Mouse (Mus musculus) heart, postnatal 14 days (tissue): ENCODE data around the gene Lep. TPM values are rescaled to one million over a fixed set of nuclear protein-coding genes. Genes with fewer than 3 reads are reported as not detected.

Experiments
- DNase-seq, 2 experiments: peaks; one replicate each; pipeline ENCODE4 v3.0.0; 2021 to 2022
- intact Hi-C: fragments of 180-260 bp; cut with DNase I; formaldehyde crosslinking; loops from one replicate; pipeline ENCODE4 v1.15.1; 2025
- microRNA-seq, 2 experiments: library from miRNA; unstranded; fragments of <30 nt; microRNA quantifications; one replicate each; pipeline ENCODE4 v1.2.0; 2021 to 2022
- total RNA-seq, 2 experiments: library from RNA; stranded (reverse); gene quantifications; 2 replicates each; pipeline ENCODE4 v1.2.3; 2021

Lep gene
- total RNA-seq, 2 experiments from 2014 or later = 0.69 to 1.00 TPM

DNA sequence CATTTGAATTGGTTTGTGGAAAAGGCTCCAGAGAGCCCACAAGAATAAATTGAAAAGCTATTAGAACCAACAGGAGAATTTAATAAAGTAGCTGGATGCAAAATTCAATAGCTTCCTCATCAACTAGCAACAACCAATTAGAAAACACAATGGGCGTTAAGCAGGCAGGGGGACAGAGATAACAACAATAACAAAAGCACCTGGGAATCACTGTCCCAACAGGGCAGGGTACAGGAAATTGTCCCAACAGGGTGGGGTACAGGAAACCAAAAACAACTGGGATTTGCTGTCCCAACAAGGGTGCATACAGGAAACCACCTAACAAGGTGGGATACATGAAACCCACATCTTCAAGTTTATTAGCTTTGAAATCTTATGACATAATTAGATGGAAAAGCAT lies 48.4 kb downstream of the Lep start:
- intact Hi-C loops = no loop called here
- no peak for DNase-seq

DNA sequence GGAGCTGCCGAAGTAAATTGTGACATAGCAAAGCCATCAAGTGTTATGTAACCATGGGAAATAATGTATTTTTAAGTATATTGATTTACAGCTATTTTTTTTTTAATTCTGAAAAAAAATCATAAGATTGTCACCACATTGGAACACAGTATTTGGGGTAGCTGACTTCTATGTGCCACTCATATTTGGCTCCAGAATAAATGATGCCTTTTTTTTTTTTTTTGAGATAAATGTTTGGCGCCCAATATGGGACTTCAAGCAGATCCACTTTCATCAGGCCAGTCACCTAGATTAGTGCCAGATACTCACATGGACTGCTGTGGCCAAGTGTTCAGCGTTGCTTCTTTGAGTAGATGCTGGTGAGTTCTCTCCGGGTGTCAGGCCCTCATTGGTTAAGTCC lies 51.5 kb downstream of the Lep start:
- no peak for DNase-seq
- intact Hi-C loops = no loop called here

DNA sequence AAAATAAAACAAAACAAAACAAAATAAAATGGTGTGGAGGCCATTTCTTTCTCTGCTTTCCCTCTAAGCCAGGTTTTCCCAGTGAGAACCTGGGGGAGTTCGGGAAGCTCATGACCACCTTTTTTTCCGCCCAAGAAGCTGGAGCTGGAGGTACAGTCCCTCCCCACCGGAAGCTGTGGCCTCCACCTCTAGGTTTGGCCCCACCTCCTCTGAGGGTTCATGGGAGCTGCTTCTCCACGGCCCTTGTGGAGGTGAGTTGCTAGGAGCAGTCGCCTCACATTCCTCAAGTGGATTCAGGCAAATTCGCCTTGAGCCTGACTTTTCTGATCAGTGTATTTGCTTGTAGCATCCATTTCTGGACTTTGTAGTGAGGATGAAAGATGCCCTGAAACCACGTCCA lies 55.7 kb downstream of the Lep start:
- intact Hi-C loops = no loop called here
- no peak for DNase-seq

DNA sequence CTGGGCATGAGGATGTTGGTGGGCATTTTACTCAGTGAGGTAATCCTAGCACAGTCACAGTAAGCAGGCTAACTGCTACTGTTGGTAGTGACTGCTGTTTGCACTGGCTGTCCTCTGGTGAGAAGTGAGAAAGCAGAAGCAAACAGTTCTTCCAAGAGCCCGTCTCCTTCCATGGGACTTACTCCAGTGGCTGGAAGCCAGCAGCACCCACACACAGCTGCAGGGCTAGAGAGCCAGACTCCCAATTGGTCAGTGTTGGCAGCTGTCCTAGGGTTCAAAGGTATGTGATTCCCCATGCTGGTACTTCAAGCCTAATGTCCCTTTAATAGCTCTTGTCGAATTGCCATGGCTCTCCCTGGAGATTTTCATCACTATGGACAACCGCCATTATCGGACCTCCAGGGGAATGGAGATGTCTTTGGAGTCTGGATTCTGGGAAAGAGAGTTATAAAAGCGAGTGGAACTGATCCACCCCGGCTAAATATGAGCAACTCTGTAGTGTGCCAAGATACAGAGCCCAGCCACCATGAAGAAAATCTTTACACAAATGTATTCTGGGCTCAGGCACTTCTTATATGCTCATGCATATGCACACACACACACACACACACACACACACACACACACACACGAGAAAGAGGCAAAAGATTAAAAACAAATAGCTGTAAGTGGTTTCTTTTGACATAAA lies 57.5 kb downstream of the Lep start:
- DNase-seq = peak; percentile 76 to 81
- intact Hi-C loops = no loop called here

DNA sequence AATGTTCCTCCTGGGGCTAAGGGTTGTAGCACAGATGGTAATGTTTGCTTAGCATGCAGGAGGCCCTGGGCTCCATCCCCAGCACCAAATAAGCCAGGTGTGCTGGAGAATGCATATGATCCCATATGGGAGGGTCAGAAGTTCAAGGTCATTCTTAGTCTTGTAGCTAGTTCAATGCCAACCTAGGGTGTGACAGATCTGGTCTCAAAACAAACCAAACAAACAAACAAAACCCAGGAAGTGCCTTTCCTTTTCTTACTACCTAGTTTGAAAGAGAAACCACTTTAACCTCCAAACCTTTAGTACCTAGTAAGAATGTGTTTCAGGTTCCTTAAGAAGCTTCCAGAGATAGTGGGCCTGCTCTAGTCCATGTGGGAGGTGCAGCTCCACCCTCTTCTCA lies 58.2 kb downstream of the Lep start:
- intact Hi-C loops = no loop called here
- no peak for DNase-seq

DNA sequence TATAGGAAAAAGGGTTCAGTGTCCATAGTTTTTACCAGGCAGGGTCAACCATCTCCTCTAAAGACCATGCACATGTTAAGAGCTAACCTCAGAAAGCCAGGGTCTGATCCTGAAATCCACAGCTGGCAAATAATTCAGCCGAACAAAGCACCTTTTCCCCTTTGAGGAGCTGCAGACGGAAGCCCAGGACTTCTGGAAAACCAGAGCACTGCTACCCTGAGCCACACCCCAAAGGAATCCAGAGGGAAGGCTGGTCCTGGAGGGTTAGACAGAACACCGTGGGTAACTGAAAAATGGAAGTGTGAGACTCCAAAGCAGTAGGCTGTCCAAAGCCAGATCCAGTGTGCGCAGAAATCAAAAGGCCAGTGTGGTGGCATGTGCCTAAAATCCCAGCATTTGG lies 58.9 kb downstream of the Lep start:
- intact Hi-C loops = no loop called here
- no peak for DNase-seq

DNA sequence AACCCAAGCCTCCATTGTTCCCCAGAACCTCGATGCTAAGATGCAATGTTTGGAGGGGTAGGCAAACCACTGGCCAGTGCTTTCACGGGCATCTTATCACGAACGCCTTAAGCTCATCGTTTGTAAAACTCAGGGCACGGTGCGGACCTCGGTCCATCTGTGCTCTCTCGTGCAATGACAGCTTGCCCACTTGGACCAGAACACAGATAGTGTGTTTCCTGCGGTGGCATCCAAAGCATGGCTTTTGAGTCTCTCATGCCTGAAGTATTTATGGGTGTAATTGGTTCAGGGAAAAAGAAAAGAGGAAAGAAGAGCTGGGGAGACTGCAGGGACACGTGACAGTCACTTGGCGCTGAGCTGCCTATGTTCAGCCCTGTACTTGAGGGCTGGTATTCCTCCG lies 60.0 kb downstream of the Lep start:
- DNase-seq = no peak
- intact Hi-C loops = no loop called here

Small RNA genes within 50 kb of the gene (microRNA-seq; reads per million reads assigned to microRNA genes)
- 3.2 to 285 reads per million in 2 experiments for gene Mir129-1

Other genes starting within 250 kb of the Lep start
- under 1 TPM; 0.22 to 0.43 TPM for gene Lrrc4, start 228.5 kb upstream of the Lep start, total RNA-seq
- gene Rbm28, start 104.8 kb downstream of the Lep start, total RNA-seq = 10 to 100 TPM; 19.5 to 21.0 TPM
- 1 to 10 TPM; 4.2 to 4.7 TPM for gene Prrt4, start 119.4 kb downstream of the Lep start, total RNA-seq
- 10 to 100 TPM; 25.2 to 27.0 TPM for gene Impdh1, start 156.1 kb downstream of the Lep start, total RNA-seq
- 1 to 10 TPM; 4.6 to 5.3 TPM for gene Hilpda, start 212.3 kb downstream of the Lep start, total RNA-seq
- not detected for gene Fam71f2, start 219.4 kb downstream of the Lep start, total RNA-seq